Mouse (Mus musculus): ENCODE data around the gene Cma2. TPM values are rescaled to one million over a fixed set of nuclear protein-coding genes. Genes with fewer than 3 reads are reported as not detected.

Cma2 gene
- polyA plus RNA-seq, 1 experiment from 2014 or later = not detected

Other genes with a start within 250 kb of the Cma2 start
- gene Tgm1, start 237.1 kb upstream of the Cma2 start, polyA plus RNA-seq (2015; fragmentation: Nextera tagmentation; extraction: Ambion mirVana) = 5.9 and 7.6 TPM in 2 replicates
- gene Rabggta, start 228.7 kb upstream of the Cma2 start, polyA plus RNA-seq (2015; fragmentation: Nextera tagmentation; extraction: Ambion mirVana) = 39.9 and 43.2 TPM in 2 replicates
- gene Dhrs1, start 205.3 kb upstream of the Cma2 start, polyA plus RNA-seq (2015; fragmentation: Nextera tagmentation; extraction: Ambion mirVana) = 122 and 127 TPM in 2 replicates
- 26.2 and 26.5 TPM in 2 replicates for gene Nop9, start 205.3 kb upstream of the Cma2 start, polyA plus RNA-seq (2015; fragmentation: Nextera tagmentation; extraction: Ambion mirVana)
- 50.0 and 51.0 TPM in 2 replicates for gene Cideb, start 192.5 kb upstream of the Cma2 start, polyA plus RNA-seq (2015; fragmentation: Nextera tagmentation; extraction: Ambion mirVana)
- 0.68 and 0.75 TPM in 2 replicates for gene Ltb4r2, start 189.6 kb upstream of the Cma2 start, polyA plus RNA-seq (2015; fragmentation: Nextera tagmentation; extraction: Ambion mirVana)
- gene Ltb4r1, start 185.0 kb upstream of the Cma2 start, polyA plus RNA-seq (2015; fragmentation: Nextera tagmentation; extraction: Ambion mirVana) = 0.47 and 0.71 TPM in 2 replicates
- gene Adcy4, start 166.9 kb upstream of the Cma2 start, polyA plus RNA-seq (2015; fragmentation: Nextera tagmentation; extraction: Ambion mirVana) = 10.0 and 10.6 TPM in 2 replicates
- 20.4 and 24.7 TPM in 2 replicates for gene Ripk3, start 162.1 kb upstream of the Cma2 start, polyA plus RNA-seq (2015; fragmentation: Nextera tagmentation; extraction: Ambion mirVana)
- 16.8 and 19.7 TPM in 2 replicates for gene Nfatc4, start 127.8 kb upstream of the Cma2 start, polyA plus RNA-seq (2015; fragmentation: Nextera tagmentation; extraction: Ambion mirVana)
- 8.4 and 8.9 TPM in 2 replicates for gene Nynrin, start 97.0 kb upstream of the Cma2 start, polyA plus RNA-seq (2015; fragmentation: Nextera tagmentation; extraction: Ambion mirVana)
- 0.20 and 0.28 TPM in 2 replicates for gene Cbln3, start 66.6 kb upstream of the Cma2 start, polyA plus RNA-seq (2015; fragmentation: Nextera tagmentation; extraction: Ambion mirVana)
- gene Khnyn, start 66.0 kb upstream of the Cma2 start, polyA plus RNA-seq (2015; fragmentation: Nextera tagmentation; extraction: Ambion mirVana) = 8.1 and 9.8 TPM in 2 replicates
- gene Sdr39u1, start 50.7 kb upstream of the Cma2 start, polyA plus RNA-seq (2015; fragmentation: Nextera tagmentation; extraction: Ambion mirVana) = 85.3 and 86.0 TPM in 2 replicates
- gene Cma1, start 6.3 kb upstream of the Cma2 start, polyA plus RNA-seq (2015; fragmentation: Nextera tagmentation; extraction: Ambion mirVana) = 1.8 and 5.8 TPM in 2 replicates
- not detected in 2 replicates for gene Mcpt1, start 67.0 kb downstream of the Cma2 start, polyA plus RNA-seq (2015; fragmentation: Nextera tagmentation; extraction: Ambion mirVana)
- not detected in 2 replicates for gene Mcpt9, start 79.5 kb downstream of the Cma2 start, polyA plus RNA-seq (2015; fragmentation: Nextera tagmentation; extraction: Ambion mirVana)
- gene Mcpt2, start 91.1 kb downstream of the Cma2 start, polyA plus RNA-seq (2015; fragmentation: Nextera tagmentation; extraction: Ambion mirVana) = not detected in 2 replicates
- 0.24 TPM in 1 of 2 replicates, not detected in the other for gene Mcpt4, start 111.3 kb downstream of the Cma2 start, polyA plus RNA-seq (2015; fragmentation: Nextera tagmentation; extraction: Ambion mirVana)
- 0.14 TPM in 1 of 2 replicates, not detected in the other for gene Mcpt8, start 134.3 kb downstream of the Cma2 start, polyA plus RNA-seq (2015; fragmentation: Nextera tagmentation; extraction: Ambion mirVana)
- not detected in 2 replicates for gene Ctsg, start 151.6 kb downstream of the Cma2 start, polyA plus RNA-seq (2015; fragmentation: Nextera tagmentation; extraction: Ambion mirVana)
- gene Gzme, start 169.6 kb downstream of the Cma2 start, polyA plus RNA-seq (2015; fragmentation: Nextera tagmentation; extraction: Ambion mirVana) = not detected in 2 replicates
- not detected in 2 replicates for gene Gzmd, start 181.6 kb downstream of the Cma2 start, polyA plus RNA-seq (2015; fragmentation: Nextera tagmentation; extraction: Ambion mirVana)
- not detected in 2 replicates for gene Gzmg, start 208.6 kb downstream of the Cma2 start, polyA plus RNA-seq (2015; fragmentation: Nextera tagmentation; extraction: Ambion mirVana)
- gene Gzmn, start 223.6 kb downstream of the Cma2 start, polyA plus RNA-seq (2015; fragmentation: Nextera tagmentation; extraction: Ambion mirVana) = not detected in 2 replicates